Mouse (Mus musculus): Measurements from ENCODE around the gene 6030452D12Rik. TPM values are rescaled to one million over a fixed set of nuclear protein-coding genes. Genes with fewer than 3 reads are reported as not detected.

Gene 6030452D12Rik
- polyA plus RNA-seq, 1 experiment from 2014 or later = not detected

DNA sequence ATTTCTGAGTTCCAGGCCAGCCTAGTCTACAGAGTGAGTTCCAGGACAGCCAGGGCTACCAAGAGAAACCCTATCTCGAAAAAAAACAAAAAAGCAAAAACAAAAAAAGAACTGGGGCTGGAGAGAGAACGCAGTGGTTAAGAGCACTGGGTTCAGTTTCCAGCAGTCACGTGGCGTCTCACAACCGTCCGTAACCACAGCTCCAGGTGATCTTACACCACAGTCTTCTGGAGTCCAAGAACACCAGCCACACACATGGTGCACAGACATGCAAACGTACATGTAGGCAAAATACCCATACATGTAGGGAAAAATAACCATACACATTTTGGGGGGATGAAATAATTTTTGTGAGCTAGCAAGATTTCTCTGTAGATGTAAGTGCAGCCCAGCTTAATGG, 46.4 kb downstream of the 6030452D12Rik start:
- DNase-seq (ENCODE audit: low spot score, missing footprints) = no peak
- Histone ChIP-seq H3K27ac (ENCODE audit: low read depth, low read length) (no peak overlapping the region), H3K4me3 (ENCODE audit: low read depth, low read length) (no peak overlapping the region), H3K4me2 (no peak overlapping the region), H3K4me1 (ENCODE audit: control insufficient read depth, insufficient read depth, low read length) (no peaks in the 10 kb centered on the region), H3K36me3 (ENCODE audit: control insufficient read depth, insufficient read depth, low read length) (no peaks in the 10 kb centered on the region), H3K9me3 (ENCODE audit: control insufficient read depth, low read length) (no peaks in the 10 kb centered on the region), H3K27me3 (ENCODE audit: control insufficient read depth, insufficient read depth, low read length) (no peaks in the 10 kb centered on the region), H3K9ac (ENCODE audit: low read length) (no peak overlapping the region)
- no peak for ATAC-seq (ENCODE audit: low FRiP score)
- WGBS = 89% methylated on average over 7 of the region's 7 CpGs

DNA sequence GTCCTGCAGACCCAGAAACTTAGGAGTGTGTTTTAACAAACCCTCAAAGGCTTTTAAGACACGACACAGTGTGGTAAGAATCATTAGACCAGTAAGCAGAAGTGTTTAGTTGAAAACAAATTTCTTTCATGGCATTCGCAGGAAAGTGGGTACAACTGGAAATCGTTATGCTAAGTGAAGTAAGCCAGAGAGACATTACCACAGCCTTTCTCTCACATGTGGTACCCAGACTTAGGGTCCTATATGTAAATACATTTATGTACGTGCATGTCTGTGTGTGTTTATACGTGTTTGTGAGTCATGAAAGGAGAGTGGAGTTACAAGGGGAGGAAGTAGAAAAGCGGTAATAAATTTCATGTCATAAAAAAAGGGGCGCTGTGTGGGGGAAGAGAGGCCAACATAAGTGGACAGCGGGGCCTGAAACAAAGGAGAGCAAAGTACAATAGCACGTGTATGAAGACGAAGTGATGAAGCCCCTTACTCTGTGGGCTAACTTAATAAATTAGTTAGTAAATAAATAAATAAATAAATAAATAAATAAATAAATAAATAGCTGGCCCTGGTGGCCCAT, 48.1 kb downstream of the 6030452D12Rik start:
- DNase-seq (ENCODE audit: low spot score, missing footprints) = no peak
- Histone ChIP-seq H3K27ac (ENCODE audit: low read depth, low read length) (no peak overlapping the region), H3K27me3 (ENCODE audit: control insufficient read depth, insufficient read depth, low read length) (no peaks in the 10 kb centered on the region), H3K9me3 (ENCODE audit: control insufficient read depth, low read length) (no peaks in the 10 kb centered on the region), H3K9ac (ENCODE audit: low read length) (no peak overlapping the region), H3K4me1 (ENCODE audit: control insufficient read depth, insufficient read depth, low read length) (no peaks in the 10 kb centered on the region), H3K4me2 (no peak overlapping the region), H3K4me3 (ENCODE audit: low read depth, low read length) (no peak overlapping the region), H3K36me3 (ENCODE audit: control insufficient read depth, insufficient read depth, low read length) (no peaks in the 10 kb centered on the region)
- ATAC-seq (ENCODE audit: low FRiP score) = no peak
- 88% methylated on average over 10 of the region's 10 CpGs for WGBS

DNA sequence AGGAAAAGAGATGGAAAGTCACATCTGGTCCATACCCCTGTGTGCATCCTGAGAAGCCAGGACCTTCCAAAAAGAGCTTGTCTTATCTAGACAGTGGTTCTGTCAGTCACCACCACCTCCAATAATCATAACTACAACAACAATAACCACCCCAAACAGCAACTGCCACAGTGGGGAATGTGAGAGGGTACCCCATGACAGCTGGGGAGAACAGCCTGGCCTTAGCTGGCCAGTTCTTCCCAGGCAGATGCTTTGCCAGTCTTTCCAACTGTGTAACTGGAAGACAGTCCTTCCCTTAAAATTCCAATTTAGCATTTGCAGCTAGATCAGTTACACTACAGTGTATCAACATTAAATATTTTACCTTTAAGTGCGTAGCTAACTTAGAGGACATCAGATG, 50.6 kb downstream of the 6030452D12Rik start:
- H3K36me3 ChIP-seq (ENCODE audit: control insufficient read depth, insufficient read depth, low read length) = no peaks in the 10 kb centered on the region
- DNase-seq (ENCODE audit: low spot score, missing footprints) = no peak
- H3K4me3 ChIP-seq (ENCODE audit: low read depth, low read length) = no peak overlapping the region
- no peak for ATAC-seq (ENCODE audit: low FRiP score)
- no peak overlapping the region for H3K27ac ChIP-seq (ENCODE audit: low read depth, low read length)
- no peaks in the 10 kb centered on the region for H3K27me3 ChIP-seq (ENCODE audit: control insufficient read depth, insufficient read depth, low read length)
- no peaks in the 10 kb centered on the region for H3K4me1 ChIP-seq (ENCODE audit: control insufficient read depth, insufficient read depth, low read length)
- WGBS = 95% methylated on average over 1 of the region's 1 CpGs
- no peak overlapping the region for H3K9ac ChIP-seq (ENCODE audit: low read length)
- no peaks in the 10 kb centered on the region for H3K9me3 ChIP-seq (ENCODE audit: control insufficient read depth, low read length)
- no peak overlapping the region for H3K4me2 ChIP-seq

DNA sequence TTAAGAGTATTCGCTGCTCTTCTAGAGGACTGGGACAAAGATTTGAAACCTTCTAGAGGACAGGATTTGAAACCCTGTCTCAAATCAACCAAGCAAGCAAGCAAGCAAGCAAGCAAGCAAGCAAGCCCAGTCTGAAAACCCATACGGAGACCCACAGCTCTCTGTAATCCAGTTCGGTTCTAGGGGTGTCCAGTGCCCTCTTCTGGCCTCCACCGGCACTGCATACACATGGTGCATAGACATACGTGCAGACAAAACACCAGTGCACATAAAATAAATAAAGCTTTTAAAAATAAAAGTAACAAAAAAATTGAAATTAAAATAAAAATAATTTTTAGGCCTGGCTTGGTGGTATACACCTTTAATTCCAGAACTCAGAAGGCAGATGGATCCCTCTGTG, 53.7 kb downstream of the 6030452D12Rik start:
- no peak for ATAC-seq (ENCODE audit: low FRiP score)
- no peak overlapping the region for H3K27ac ChIP-seq (ENCODE audit: low read depth, low read length)
- 94% methylated on average over 5 of the region's 5 CpGs for WGBS
- H3K9ac ChIP-seq (ENCODE audit: low read length) = no peak overlapping the region
- H3K27me3 ChIP-seq (ENCODE audit: control insufficient read depth, insufficient read depth, low read length) = no peaks in the 10 kb centered on the region
- no peaks in the 10 kb centered on the region for H3K4me1 ChIP-seq (ENCODE audit: control insufficient read depth, insufficient read depth, low read length)
- no peaks in the 10 kb centered on the region for H3K9me3 ChIP-seq (ENCODE audit: control insufficient read depth, low read length)
- H3K36me3 ChIP-seq (ENCODE audit: control insufficient read depth, insufficient read depth, low read length) = no peaks in the 10 kb centered on the region
- DNase-seq (ENCODE audit: low spot score, missing footprints) = no peak
- no peak overlapping the region for H3K4me2 ChIP-seq
- no peak overlapping the region for H3K4me3 ChIP-seq (ENCODE audit: low read depth, low read length)

DNA sequence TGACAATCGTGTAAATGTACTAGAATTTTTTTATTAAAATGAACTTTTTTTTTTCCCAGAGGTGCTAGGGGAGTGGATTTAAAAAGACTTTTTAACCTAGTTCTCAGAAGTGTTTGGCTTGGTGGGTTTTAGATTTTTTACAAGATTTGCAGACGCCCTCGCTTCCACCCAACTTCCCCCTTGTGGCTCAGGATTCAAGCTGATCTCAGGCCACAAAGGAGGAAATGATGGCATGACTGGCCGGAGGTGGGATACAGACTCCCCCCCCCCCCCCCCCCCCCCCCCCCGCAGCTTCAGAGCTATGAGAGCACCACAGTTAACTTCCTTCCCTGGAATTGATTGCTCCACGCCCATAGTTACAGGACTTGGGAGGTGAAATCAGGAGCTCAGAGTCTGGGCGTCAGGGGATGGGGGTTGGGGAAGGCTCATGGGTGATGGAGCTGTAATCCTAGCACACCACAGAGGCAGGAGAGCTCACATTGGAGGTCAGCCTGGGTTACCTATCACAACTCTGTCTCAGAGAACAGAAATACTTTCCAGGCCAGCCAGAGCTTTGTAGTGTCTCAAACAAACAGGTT, 55.8 kb downstream of the 6030452D12Rik start:
- no peak overlapping the region for H3K27ac ChIP-seq (ENCODE audit: low read depth, low read length)
- H3K9me3 ChIP-seq (ENCODE audit: control insufficient read depth, low read length) = no peaks in the 10 kb centered on the region
- no peaks in the 10 kb centered on the region for H3K36me3 ChIP-seq (ENCODE audit: control insufficient read depth, insufficient read depth, low read length)
- no peak overlapping the region for H3K9ac ChIP-seq (ENCODE audit: low read length)
- H3K27me3 ChIP-seq (ENCODE audit: control insufficient read depth, insufficient read depth, low read length) = no peaks in the 10 kb centered on the region
- H3K4me3 ChIP-seq (ENCODE audit: low read depth, low read length) = no peak overlapping the region
- 81% methylated on average over 6 of the region's 7 CpGs for WGBS
- H3K4me1 ChIP-seq (ENCODE audit: control insufficient read depth, insufficient read depth, low read length) = peaks cover 1% of the 10 kb centered on the region; the same call in 1 of the 2 replicates
- ATAC-seq (ENCODE audit: low FRiP score) (no peak), DNase-seq (ENCODE audit: low spot score, missing footprints) (no peak)
- no peak overlapping the region for H3K4me2 ChIP-seq

Other genes with a start within 250 kb of the 6030452D12Rik start
- 9.3 and 10.3 TPM in 2 replicates for gene Smpd3, start 162.5 kb upstream of the 6030452D12Rik start, polyA plus RNA-seq (2014; fragmentation: Nextera tagmentation; extraction: Ambion mirVana)
- gene Zfp90, start 85.2 kb upstream of the 6030452D12Rik start, polyA plus RNA-seq (2014; fragmentation: Nextera tagmentation; extraction: Ambion mirVana) = 32.1 and 35.9 TPM in 2 replicates
- 1.2 and 1.3 TPM in 2 replicates for gene Cdh3, start 10.4 kb downstream of the 6030452D12Rik start, polyA plus RNA-seq (2014; fragmentation: Nextera tagmentation; extraction: Ambion mirVana)
- 4.6 and 7.5 TPM in 2 replicates for gene Gm10073, start 72.9 kb downstream of the 6030452D12Rik start, polyA plus RNA-seq (2014; fragmentation: Nextera tagmentation; extraction: Ambion mirVana)
- gene Cdh1, start 102.8 kb downstream of the 6030452D12Rik start, polyA plus RNA-seq (2014; fragmentation: Nextera tagmentation; extraction: Ambion mirVana) = 5.7 and 6.4 TPM in 2 replicates
- gene Tango6, start 182.5 kb downstream of the 6030452D12Rik start, polyA plus RNA-seq (2014; fragmentation: Nextera tagmentation; extraction: Ambion mirVana) = 6.8 and 7.0 TPM in 2 replicates